Mouse (Mus musculus): ENCODE results near the gene Slc26a8.
"Not testable (repeated sequence)": the region's sequence is repeated elsewhere in the genome, so short reads cannot be mapped to it uniquely, and the experiment has no call there.

- TF ChIP-seq ZC3H11A (IDR thresholded peaks at IDR 0.05; ENCODE audit: borderline replicate concordance, low read depth, low read length); ZNF384 (IDR thresholded peaks at IDR 0.05; ENCODE audit: low read depth, low read length); HCFC1 (IDR thresholded peaks at IDR 0.05; ENCODE audit: borderline replicate concordance, insufficient read depth, low read length): not testable (repeated sequence)
Observed at GRCm38 (mm10) chr17:28727511-28727910, 37.5 kb upstream of the Slc26a8 start.

Data from ES-E14 (cell line).